Mouse (Mus musculus) thymus, adult 2 months (tissue): Measurements from ENCODE around the gene Catip.

Experiments
- CTCF ChIP-seq: fragments of 200-500 bp; IDR thresholded peaks from 2 replicates; pipeline ENCODE4 v1.5.1; 2012; ENCODE audit warnings: mild to moderate bottlenecking, control low read depth, low read length, moderate library complexity, borderline replicate concordance; ENCODE audit not compliant: control insufficient read depth, poor library complexity, insufficient read depth; ENCODE audit errors: extremely low read depth
- POLR2A ChIP-seq: fragments of 200-500 bp; IDR thresholded peaks from 2 replicates; pipeline ENCODE4 v1.6.1; 2012; ENCODE audit warnings: mild to moderate bottlenecking, low read length, control low read depth, moderate library complexity; ENCODE audit not compliant: control insufficient read depth, poor library complexity, insufficient read depth; ENCODE audit errors: extremely low read depth

GRCm38 (mm10) chr1:74321396-74321795, 40.5 kb upstream of the Catip start:
- TF ChIP-seq CTCF (no peak), POLR2A (no peak)
